Mouse (Mus musculus): ENCODE data around the gene Fndc5. TPM values are rescaled to one million over a fixed set of nuclear protein-coding genes. Genes with fewer than 3 reads are reported as not detected.

Fndc5 gene
- polyA plus RNA-seq, 1 experiment from 2014 or later = 2.0 TPM

DNA sequence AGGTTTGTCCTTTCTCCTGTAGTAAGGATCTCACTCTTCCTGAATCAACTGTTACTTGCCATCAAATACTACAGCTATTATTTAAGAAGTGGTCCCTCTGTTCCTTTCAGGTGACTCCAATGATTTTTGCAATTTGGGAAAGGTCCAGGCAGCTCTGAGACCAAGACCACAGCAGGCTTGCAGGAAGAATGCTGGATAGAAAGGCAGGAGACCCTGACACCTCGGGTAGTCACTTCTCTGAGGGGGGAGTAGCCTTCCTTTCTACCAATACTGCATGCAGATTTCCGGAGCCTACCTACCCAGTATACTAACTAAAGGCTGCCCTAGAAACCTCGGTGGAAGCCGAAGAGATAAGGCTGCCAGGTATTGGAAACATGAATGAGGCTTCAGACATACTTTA lies 8.6 kb downstream of the Fndc5 start:
- Histone ChIP-seq H3K4me1 (replicated peaks; ENCODE audit: control insufficient read depth, insufficient read depth) (peaks cover 6% of the 10 kb centered on the region; the same call in 1 of the 2 replicates), H3K4me2 (replicated peaks; ENCODE audit: low read depth) (no peak overlapping the region), H3K4me3 (ENCODE audit: low read depth, low read length) (no peak overlapping the region), H3K36me3 (ENCODE audit: control insufficient read depth, insufficient read depth, low read length) (no peaks in the 10 kb centered on the region), H3K27ac (replicated peaks) (no peak overlapping the region; the same call in 1 of the 2 replicates), H3K27me3 (ENCODE audit: control insufficient read depth, insufficient read depth, low read length) (no peaks in the 10 kb centered on the region), H3K9me3 (ENCODE audit: control insufficient read depth, low read length) (no peaks in the 10 kb centered on the region), H3K9ac (ENCODE audit: low read length) (no peak overlapping the region)
- ATAC-seq (ENCODE audit: low FRiP score, low TSS enrichment) (no peak), DNase-seq (ENCODE audit: low spot score) (no peak)
- 46% methylated on average over 4 of the region's 4 CpGs for whole genome bisulfite sequencing
- TF ChIP-seq CTCF (IDR thresholded peaks at IDR 0.05; ENCODE audit: low read depth) (no peak), EP300 (optimal IDR thresholded peaks at IDR 0.05) (no peak)

DNA sequence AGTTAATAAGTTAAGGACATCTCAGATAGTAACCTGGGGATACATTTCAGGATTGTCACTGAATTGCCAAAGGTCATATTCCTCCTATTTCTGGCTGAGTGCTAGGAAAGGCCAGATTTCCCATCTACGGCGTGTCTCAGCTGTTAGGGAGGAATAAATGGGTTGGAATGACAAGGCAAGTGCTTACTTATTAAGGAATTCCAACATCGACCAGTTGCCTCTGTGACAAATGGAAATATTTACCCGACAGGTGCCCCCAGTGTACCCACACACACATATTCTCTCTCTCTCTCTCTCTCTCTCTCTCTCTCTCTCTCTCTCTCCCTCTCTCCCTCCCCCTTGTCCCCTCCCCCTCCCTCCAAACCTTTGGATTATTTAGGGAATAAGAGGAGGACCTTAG lies 9.1 kb downstream of the Fndc5 start:
- DNase-seq (ENCODE audit: low spot score) (no peak), ATAC-seq (ENCODE audit: low FRiP score, low TSS enrichment) (no peak)
- Histone ChIP-seq H3K27ac (replicated peaks) (no peak overlapping the region), H3K4me1 (replicated peaks; ENCODE audit: control insufficient read depth, insufficient read depth) (peaks cover 6% of the 10 kb centered on the region; the same call in 1 of the 2 replicates), H3K4me3 (ENCODE audit: low read depth, low read length) (no peak overlapping the region), H3K36me3 (ENCODE audit: control insufficient read depth, insufficient read depth, low read length) (no peaks in the 10 kb centered on the region), H3K9ac (ENCODE audit: low read length) (no peak overlapping the region), H3K4me2 (replicated peaks; ENCODE audit: low read depth) (no peak overlapping the region), H3K27me3 (ENCODE audit: control insufficient read depth, insufficient read depth, low read length) (no peaks in the 10 kb centered on the region), H3K9me3 (ENCODE audit: control insufficient read depth, low read length) (no peaks in the 10 kb centered on the region)
- 51% methylated on average over 4 of the region's 4 CpGs for whole genome bisulfite sequencing
- no peak for TF ChIP-seq CTCF (IDR thresholded peaks at IDR 0.05; ENCODE audit: low read depth)
- no peak for TF ChIP-seq EP300 (optimal IDR thresholded peaks at IDR 0.05)

DNA sequence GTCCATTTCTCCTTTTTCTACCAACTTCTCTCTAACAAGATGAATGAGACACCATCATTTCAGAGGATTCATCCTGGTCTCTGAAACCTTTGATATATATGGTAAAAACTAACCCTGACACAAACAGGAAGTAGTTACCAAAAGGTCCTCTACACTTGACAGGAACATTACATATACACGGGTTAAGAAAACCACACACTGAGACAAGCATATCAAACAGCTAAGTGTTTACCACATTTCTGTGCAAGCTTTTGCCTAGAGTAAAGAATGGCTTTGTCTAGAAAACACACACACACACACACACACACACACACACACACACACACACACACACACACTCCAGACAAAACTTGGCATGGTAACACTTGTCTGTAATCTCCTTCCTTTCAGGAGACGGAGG lies 9.6 kb downstream of the Fndc5 start:
- Histone ChIP-seq H3K4me2 (replicated peaks; ENCODE audit: low read depth) (no peak overlapping the region), H3K27me3 (ENCODE audit: control insufficient read depth, insufficient read depth, low read length) (no peaks in the 10 kb centered on the region), H3K9ac (ENCODE audit: low read length) (no peak overlapping the region), H3K9me3 (ENCODE audit: control insufficient read depth, low read length) (no peaks in the 10 kb centered on the region), H3K4me1 (replicated peaks; ENCODE audit: control insufficient read depth, insufficient read depth) (0 out of 2 replicates have a peak, but pooled peaks cover 3% of the 10 kb centered on the region), H3K27ac (replicated peaks) (no peak overlapping the region), H3K4me3 (ENCODE audit: low read depth, low read length) (no peak overlapping the region), H3K36me3 (ENCODE audit: control insufficient read depth, insufficient read depth, low read length) (no peaks in the 10 kb centered on the region)
- TF ChIP-seq EP300 (optimal IDR thresholded peaks at IDR 0.05) (no peak), CTCF (IDR thresholded peaks at IDR 0.05; ENCODE audit: low read depth) (no peak)
- 14% methylated on average over 2 of the region's 2 CpGs for WGBS
- DNase-seq (ENCODE audit: low spot score) (no peak), ATAC-seq (ENCODE audit: low FRiP score, low TSS enrichment) (peak; percentile 32; the same call in 1 of the 2 replicates)

DNA sequence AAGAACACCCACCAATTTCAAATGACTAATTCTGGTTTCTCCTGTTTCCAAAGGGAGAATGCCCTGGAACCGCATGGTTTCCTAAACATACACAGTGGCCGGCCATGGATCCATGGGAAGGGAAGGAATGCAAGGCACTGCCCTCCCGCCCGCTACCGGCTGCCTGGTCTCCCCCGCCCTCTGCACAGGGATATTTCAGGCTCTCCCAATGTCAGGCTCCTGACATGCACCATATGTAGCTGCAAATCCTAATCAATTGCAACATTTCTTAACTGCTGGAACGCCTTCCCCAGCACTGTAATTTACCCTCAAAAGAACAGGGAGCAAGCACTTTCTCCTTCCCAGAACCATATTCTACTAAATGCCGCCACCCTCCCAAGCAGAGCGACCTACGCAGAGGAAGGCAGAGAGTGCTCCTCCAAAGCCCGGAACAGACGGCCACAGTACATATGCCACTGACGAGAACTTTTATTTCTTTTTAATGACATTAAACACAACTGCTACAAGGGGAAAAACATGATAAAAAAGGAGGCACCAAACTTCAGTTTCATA lies 10.8 kb downstream of the Fndc5 start:
- 57% methylated on average over 13 of the region's 13 CpGs for WGBS

DNA sequence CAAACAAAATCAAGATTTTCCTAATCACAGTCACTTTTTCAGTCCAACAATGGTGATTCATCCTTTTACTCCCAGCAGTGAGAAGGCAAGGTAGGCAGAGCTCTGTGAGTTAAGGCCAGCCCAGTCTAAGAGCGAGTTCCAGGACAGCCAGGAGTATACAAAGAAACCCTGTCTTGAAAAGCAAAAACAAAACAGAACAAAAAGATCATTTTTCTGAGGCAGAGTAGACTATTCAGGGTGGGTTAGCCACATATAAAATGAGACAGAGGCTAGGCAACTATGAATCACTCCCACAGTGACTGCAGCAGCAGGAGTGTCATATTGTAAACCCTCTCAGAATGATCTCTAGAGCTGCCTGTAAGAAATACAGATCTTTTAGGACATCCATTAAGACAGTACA lies 12.5 kb downstream of the Fndc5 start:
- no peak for DNase-seq (ENCODE audit: low spot score)
- 85% methylated on average over 1 of the region's 1 CpGs for WGBS
- no peak overlapping the region for H3K27ac ChIP-seq (replicated peaks)
- no peaks in the 10 kb centered on the region for H3K9me3 ChIP-seq (ENCODE audit: control insufficient read depth, low read length)
- H3K4me2 ChIP-seq (replicated peaks; ENCODE audit: low read depth) = no peak overlapping the region
- no peak overlapping the region for H3K9ac ChIP-seq (ENCODE audit: low read length)
- no peaks in the 10 kb centered on the region; the same call in 1 of the 2 replicates for H3K36me3 ChIP-seq (ENCODE audit: control insufficient read depth, insufficient read depth, low read length)
- no peak for TF ChIP-seq CTCF (IDR thresholded peaks at IDR 0.05; ENCODE audit: low read depth)
- TF ChIP-seq EP300 (optimal IDR thresholded peaks at IDR 0.05) = no peak
- H3K4me1 ChIP-seq (replicated peaks; ENCODE audit: control insufficient read depth, insufficient read depth) = no peaks in the 10 kb centered on the region
- ATAC-seq (ENCODE audit: low FRiP score, low TSS enrichment) = no peak
- H3K27me3 ChIP-seq (ENCODE audit: control insufficient read depth, insufficient read depth, low read length) = no peaks in the 10 kb centered on the region
- no peak overlapping the region for H3K4me3 ChIP-seq (ENCODE audit: low read depth, low read length)

More for the DNA sequence above, 10.8 kb downstream of the Fndc5 start:
- no peak overlapping the region for H3K4me2 ChIP-seq (replicated peaks; ENCODE audit: low read depth)
- H3K9ac ChIP-seq (ENCODE audit: low read length) = no peak overlapping the region
- no peak overlapping the region for H3K4me3 ChIP-seq (ENCODE audit: low read depth, low read length)
- H3K27ac ChIP-seq (replicated peaks) = no peak overlapping the region
- H3K9me3 ChIP-seq (ENCODE audit: control insufficient read depth, low read length) = no peaks in the 10 kb centered on the region
- H3K36me3 ChIP-seq (ENCODE audit: control insufficient read depth, insufficient read depth, low read length) = no peaks in the 10 kb centered on the region; the same call in 1 of the 2 replicates
- ATAC-seq (ENCODE audit: low FRiP score, low TSS enrichment) = no peak
- no peak for TF ChIP-seq EP300 (optimal IDR thresholded peaks at IDR 0.05)
- no peak for DNase-seq (ENCODE audit: low spot score)
- H3K4me1 ChIP-seq (replicated peaks; ENCODE audit: control insufficient read depth, insufficient read depth) = no peaks in the 10 kb centered on the region
- no peaks in the 10 kb centered on the region for H3K27me3 ChIP-seq (ENCODE audit: control insufficient read depth, insufficient read depth, low read length)

DNA sequence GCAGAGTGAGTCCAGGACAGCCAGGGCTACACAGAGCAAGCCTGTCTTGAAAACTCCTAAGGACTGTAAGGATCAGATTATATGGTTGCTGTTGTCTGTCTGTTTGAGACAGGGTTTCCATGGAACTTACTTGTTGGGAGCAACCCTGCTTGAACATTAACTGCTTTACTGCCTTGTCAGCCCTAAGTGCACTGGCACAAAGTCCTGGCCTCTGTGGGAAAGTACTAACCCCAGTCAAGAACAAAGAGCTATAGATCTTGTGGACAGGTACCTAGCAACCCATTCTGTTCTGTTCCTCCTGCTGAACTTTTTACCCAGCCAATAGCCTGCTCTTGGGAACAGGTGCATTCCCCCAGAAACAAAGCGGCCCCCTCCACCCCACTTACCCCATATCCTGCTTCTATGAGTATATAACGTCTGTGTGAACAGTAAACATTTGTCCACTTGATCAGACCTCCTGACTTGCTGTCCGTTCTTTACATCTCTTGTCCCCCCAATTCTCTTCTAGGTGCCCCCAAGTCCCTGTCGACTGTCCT lies 14.5 kb downstream of the Fndc5 start:
- WGBS = 60% methylated on average over 4 of the region's 4 CpGs
- Histone ChIP-seq H3K27me3 (ENCODE audit: control insufficient read depth, insufficient read depth, low read length) (no peaks in the 10 kb centered on the region), H3K4me2 (replicated peaks; ENCODE audit: low read depth) (no peak overlapping the region), H3K9me3 (ENCODE audit: control insufficient read depth, low read length) (no peaks in the 10 kb centered on the region), H3K27ac (replicated peaks) (no peak overlapping the region), H3K4me3 (ENCODE audit: low read depth, low read length) (no peak overlapping the region), H3K4me1 (replicated peaks; ENCODE audit: control insufficient read depth, insufficient read depth) (no peaks in the 10 kb centered on the region), H3K9ac (ENCODE audit: low read length) (no peak overlapping the region), H3K36me3 (ENCODE audit: control insufficient read depth, insufficient read depth, low read length) (peaks cover 3% of the 10 kb centered on the region; the same call in 1 of the 2 replicates)
- no peak for ATAC-seq (ENCODE audit: low FRiP score, low TSS enrichment)
- no peak for DNase-seq (ENCODE audit: low spot score)
- TF ChIP-seq CTCF (IDR thresholded peaks at IDR 0.05; ENCODE audit: low read depth) (no peak), EP300 (optimal IDR thresholded peaks at IDR 0.05) (no peak)

Data from stomach, postnatal 0 days (tissue).